Mouse (Mus musculus) left cerebral cortex, adult 18-20 months (tissue): ENCODE measurements around the gene Themis2. TPM values are rescaled to one million over a fixed set of nuclear protein-coding genes. Genes with fewer than 3 reads are reported as not detected.
"Not testable (repeated sequence)": the region's sequence is repeated elsewhere in the genome, so short reads cannot be mapped to it uniquely, and the experiment has no call there.

Experiments used
- DNase-seq, 2 experiments: peaks; one replicate each; pipeline ENCODE4 v3.0.0; 2021 to 2022; ENCODE audit warnings: low spot score in 2 of 2, mixed read lengths in 1 of 2
- total RNA-seq, 2 experiments: library from RNA; stranded (reverse); gene quantifications; 2 replicates each; pipeline ENCODE4 v1.2.3; 2021

Themis2 gene
- total RNA-seq, 2 experiments from 2014 or later: 0.95 to 0.98 TPM

DNA sequence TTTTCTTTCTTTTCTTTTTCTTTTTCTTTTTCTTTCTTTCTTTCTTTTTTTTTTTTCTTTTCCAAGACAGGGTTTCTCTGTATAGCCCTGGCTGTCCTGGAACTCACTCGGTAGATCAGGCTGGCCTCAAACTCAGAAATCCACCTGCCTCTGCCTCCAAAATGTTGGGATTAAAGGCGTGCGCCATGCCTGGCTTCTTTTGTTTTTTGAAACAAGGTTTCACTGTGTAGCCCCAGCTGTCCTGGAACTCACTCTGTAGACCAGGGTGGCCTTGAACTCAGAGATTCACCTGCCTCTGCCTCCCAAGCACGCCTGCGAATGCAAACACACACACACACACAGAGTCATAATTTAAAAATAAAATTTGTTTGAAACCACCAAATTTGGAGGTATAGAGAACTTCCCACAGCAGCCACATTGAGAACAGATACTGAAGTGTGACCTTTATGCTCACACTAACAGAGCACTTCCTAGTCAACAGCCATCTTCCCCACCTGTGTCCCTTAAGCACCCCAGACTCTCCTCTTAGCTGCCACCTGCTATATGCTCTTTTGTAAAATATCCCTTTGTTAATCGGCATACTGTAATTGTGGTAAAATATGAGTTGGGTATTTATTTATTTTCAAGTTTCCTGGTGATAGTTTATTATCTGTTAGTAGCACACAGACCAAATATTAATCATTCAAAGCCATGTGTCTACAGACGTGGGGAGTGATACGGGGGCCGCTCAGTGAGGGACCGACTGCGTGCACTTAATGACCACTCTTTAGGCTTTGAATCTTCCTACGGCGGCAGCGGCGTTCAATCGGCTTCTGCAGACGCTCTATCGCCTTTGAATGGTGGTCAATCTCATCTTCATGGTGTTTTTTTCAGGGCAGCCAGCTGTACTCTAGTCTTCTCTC is 5.2 kb upstream of the Themis2 start:
- DNase-seq: no peak

DNA sequence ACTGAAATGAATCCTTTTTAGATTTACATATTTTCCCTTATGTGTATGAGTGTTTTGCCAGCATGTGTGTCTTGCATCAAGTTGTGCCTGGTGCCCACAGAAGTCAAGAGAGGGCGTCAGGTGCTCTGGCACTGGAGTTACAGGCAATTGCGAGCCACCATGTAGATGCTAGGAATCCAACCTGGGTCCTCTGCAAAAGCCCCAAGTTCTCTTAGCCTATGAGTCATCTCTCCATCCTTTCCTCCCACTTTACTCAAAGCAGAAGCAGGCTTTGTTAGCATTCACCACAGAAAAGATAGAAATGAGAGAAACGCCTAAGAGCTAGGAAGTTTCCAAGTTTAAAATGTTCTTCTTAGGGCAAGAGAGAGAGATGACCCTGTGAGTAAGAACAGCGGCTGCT is 3.7 kb upstream of the Themis2 start:
- DNase-seq: peak in 1 of 2 experiments; percentile 17

DNA sequence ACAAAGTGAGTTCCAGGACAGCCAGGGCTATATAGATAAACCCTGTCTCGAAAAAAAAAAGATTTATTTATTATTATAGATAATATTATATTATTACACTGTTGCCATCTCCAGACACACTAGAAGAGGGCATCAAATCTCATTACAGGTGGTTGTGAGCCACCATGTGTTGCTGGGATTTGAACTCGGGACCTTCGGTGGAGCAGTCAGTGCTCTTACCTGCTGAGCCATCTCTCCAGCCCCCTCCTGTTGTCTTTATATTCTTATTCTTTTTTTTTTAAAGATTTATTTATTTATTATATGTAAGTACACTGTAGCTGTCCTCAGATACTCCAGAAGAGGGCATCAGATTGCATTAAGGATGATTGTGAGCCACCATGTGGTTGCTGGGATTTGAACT is 2.5 kb upstream of the Themis2 start:
- not testable (repeated sequence) for DNase-seq

DNA sequence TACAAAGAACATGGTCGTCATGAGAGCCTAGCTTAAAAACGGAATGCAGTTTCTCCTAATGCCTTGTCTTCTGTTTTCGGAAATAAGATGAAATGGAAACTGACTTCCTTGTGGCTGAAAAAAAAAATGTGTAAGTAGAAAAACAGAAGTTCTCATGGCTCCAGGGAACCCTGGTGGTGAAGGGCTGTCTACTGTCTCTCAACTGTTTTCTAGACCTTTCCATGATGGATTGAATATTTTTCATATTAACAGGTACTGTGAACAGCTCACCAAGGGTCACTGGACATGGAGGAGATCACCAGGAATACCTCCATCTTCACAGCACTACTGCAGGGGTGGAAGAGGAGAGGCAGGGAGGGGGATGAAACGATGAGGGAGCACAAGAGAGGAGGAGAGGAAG is 1.8 kb upstream of the Themis2 start:
- no peak for DNase-seq

DNA sequence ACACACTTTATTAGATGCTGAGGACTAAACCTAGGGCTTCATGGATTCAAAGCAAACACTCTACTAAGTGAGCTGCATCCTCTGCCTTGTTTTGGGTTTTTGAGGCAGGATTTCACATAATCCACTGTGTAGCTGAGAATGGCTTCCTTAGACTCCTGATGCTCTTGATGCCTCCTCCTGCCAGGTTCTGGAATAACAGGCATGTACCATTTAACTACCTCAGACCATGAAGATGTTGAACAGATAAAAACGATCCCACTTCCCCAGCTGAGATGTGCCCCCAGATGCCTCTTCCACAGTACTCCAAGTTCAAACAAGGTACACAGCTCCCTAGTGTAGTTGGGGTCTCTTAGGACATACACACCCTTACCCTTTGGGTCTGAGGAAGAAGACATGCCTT is 1.3 kb upstream of the Themis2 start:
- DNase-seq: no peak

DNA sequence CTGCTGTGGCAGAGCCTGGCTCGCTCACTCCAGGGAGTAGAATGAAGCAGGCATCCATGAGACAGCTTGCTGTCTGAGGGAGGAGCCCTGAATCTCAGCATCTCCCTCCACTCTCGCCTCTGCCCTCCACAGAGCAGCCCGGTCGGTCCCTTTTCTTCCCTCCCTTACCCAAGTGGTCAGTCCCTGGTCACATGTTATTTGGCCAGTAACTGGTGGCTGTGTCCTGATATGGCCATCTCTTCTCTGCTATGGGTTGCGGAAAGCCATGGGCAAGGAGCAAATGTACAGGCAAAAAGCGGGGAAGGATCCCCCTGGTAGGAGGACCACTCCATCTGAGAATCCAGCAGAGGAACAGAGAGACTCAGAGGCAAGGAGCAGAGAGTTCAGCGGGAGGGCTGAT is 1.0 kb downstream of the Themis2 start:
- DNase-seq: no peak

DNA sequence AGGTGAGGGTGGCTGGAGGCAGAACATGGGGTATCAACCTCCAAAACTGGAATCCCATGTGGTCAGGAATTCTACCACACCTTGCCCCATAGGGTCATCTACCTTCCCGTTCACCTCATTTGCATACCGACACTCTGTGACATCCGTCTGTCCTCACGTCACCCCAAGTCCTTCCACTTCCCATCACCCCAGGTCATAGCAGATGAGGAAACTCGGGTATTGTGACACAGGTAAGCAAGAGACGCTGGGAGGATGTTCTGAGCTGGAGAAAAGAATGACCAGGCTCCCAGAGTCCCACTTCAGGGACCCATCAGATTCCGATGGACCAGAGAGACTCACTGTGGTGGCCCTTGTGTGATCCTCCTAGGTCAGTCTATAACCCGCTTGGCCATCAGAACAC is 1.4 kb downstream of the Themis2 start:
- no peak for DNase-seq

DNA sequence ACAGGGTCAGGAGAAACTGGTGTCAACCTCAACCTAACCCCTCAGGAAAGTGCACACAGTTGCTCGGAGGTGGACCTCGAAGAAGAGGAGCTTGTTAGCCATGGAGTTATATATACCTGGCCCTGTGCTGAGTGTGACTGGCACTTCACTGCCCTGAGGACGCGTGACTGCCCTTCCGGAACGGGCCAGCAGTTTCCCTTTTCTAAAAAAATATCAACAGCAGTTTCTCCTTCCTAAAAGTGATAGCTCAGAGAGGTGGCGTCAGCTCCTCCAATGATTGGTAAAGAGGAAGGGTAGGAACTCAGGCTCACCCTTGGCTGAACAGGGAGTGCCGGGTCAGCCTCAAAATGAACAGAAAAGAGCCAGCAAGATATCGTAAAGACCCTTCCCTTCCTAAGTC is 2.2 kb downstream of the Themis2 start:
- no peak for DNase-seq

DNA sequence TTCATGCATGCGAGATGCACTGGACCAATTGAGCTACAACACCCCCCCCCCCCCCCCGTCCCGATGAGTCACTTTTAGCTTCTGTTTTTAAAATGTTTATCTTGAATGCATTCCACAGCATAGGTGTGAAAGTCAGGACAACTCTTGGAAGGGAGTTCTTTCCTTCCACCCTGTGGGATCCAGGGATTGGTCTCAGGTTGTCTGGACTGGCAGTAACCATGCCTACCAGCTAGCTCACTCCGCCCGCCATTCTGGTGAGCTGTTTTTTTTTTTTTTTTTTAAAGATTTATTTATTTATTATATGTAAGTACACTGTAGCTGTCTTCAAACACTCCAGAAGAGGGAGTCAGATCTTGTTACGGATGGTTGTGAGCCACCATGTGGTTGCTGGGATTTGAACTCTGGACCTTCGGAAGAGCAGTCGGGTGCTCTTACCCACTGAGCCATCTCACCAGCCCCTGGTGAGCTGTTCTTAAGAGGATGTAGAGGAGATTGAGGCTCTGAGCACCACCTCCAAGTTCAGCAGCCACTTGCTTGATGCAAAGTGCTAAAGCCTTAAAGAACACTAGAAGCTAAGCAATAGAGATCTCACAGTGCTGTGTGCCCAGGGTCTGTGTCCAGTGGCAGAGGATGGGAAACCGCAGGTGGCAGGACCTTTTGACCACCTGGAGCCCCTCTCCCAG is 2.7 kb downstream of the Themis2 start:
- not testable (repeated sequence) for DNase-seq

DNA sequence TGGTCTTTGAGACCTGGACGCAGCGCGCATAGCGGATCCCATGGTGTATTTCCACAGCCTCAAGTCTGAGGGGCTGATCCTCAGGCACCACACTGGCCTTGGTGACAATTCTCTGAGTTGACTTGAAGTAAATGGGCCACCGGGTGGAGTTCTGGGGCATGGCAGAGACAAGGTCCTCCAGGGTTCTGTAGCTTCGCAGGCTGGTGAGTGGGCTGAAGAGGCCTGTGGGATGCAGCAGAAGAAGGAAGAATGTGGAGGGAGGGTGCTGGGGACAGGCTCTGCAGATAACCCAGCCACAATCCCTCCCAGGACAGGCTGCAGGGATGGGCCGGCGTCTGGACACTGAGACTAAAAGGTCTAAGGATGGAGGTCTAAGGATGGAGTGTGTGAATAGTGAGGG is 6.5 kb downstream of the Themis2 start:
- no peak for DNase-seq

DNA sequence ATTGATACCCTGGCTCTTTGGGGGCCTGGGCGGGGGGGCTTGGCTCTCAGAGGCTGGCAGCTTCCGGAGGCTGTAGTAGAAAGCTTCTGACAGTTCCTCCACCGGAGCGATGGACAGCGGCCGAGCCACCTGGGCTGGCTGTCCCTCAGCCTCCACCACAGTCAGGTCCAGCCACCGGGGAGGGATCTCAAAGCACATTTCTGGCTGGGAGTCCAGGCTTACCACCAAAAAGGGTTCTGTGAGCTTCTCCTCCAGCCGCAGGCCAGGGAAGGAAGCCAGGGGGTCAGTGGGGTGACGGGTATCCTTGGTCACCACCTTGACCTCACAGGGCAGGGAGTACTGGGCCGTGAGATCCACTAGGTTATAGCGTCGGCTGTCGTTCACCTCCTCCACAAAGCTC is 11.0 kb downstream of the Themis2 start:
- no peak for DNase-seq

DNA sequence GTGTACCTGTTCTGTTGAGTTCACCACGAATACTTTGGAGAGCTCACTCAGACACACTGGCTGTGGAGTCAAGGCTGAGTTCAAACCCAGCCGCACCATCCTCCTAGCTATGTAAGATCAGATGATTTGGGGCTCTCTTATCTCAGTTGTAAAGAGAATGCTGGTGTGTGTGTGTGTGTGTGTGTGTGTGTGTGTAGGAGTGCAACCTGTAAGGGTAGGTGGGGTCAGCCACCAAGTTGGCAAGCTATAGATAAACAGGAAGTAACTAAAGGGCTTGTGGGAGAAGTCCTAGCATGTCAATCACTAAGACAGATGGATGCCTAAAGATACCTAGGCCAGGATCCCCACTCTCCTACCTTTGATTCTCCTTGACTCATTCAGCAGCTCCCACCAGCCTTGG is 12.5 kb downstream of the Themis2 start:
- DNase-seq: no peak

DNA sequence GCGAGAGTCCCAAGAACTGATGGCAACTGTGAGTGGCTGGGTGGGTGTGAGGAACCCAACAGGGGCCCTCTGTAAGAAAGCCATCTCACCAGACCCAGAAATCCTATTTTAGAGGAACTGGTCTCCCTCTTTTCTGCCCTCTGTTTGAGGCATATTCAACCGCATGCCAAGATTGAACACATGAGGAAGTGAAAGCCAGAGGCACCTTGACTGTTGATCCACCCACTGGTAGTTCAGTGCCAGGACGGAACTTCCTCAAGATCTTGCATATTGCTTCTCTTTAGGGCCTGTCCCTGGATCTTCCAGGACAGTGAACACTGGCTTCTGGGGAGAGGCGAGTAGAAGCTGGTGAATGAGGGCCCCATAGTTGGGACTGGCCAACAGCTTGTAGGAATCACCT is 15.9 kb downstream of the Themis2 start:
- DNase-seq: no peak

DNA sequence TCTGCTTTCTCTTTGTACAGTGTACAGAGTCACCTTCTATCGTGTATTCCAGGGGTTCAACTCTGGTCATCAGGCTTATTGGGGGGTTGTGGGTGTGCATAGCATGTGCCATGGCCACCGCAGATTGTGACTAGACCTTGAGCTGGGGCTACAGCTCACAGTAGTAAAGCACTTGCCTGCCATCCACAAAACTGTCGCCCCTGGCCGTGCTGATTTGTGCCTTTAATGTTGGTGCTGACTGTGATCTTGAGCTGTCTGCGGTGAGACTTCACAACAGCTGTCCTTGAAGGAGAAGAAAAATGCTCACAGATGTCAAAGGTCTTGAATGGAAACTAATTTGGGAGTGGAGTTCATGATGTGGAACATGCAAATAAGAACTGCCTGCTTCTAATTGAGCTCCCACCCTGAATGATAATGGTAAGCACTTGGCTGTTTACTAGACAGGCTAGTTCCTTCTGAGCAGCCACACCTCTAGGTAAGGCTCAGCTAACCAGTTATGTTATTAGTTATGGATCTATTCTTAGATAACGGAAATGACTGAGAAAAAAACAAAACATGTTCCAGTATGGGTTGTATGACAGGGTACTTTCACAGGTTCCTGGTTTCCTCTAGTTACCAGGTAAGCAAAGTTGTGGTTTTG is 17.5 kb downstream of the Themis2 start:
- DNase-seq: no peak

DNA sequence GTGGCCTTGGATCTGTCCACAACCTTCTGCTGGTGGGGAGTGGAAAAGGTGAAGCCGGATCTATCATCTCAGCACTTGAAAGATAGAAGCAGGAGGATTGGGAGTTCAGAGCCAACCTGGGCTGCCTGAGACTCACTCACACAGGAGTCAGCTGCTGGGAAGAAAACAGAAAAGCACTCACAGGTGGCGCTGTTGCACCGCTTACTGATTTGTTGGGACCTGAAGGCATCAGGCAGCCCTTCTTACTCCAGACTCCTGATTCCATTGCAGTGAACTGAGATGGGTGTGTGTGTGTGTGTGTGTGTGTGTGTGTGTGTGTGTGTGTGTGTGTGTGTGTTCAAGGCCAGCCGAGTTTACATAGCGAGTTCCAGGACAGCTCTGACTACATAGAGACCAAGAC is 19.4 kb downstream of the Themis2 start:
- DNase-seq: peak; percentile 83 to 84

DNA sequence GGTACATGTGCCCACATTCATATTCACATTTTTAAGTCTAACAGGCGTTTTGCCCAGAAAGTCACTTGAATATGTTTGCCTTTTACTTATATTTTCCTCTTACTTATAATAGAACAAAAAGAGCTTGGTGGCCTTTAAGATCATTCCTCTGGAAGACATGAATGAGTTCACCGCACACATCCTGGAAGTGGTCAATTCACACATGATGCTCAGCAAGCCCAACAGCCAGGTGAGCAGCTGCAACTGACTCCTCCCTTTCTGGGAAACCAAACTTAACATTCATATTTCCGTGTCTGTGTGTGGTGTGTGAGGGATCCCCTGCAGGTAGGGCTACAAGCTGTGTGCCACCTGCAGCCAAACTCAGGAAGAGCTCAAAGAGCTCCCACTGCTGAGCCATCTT is 21.3 kb downstream of the Themis2 start:
- no peak for DNase-seq

DNA sequence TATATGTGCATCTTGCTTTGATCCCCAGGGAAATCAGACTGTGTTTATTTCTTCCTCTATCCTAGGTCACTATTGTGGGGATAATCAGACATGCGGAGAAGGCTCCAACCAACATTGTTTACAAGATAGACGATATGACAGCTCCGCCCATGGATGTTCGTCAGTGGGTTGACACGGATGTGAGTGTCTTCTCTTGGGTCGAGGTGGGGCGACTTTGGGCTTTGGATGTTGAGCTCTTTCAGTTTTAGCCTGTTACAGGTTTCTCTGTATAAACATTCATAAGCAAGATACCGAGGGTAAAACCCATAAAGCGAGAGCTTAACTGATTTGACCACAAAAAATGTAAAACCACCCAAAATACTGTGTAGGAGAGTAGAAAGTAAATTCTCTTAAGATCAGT is 24.4 kb downstream of the Themis2 start:
- DNase-seq: no peak

DNA sequence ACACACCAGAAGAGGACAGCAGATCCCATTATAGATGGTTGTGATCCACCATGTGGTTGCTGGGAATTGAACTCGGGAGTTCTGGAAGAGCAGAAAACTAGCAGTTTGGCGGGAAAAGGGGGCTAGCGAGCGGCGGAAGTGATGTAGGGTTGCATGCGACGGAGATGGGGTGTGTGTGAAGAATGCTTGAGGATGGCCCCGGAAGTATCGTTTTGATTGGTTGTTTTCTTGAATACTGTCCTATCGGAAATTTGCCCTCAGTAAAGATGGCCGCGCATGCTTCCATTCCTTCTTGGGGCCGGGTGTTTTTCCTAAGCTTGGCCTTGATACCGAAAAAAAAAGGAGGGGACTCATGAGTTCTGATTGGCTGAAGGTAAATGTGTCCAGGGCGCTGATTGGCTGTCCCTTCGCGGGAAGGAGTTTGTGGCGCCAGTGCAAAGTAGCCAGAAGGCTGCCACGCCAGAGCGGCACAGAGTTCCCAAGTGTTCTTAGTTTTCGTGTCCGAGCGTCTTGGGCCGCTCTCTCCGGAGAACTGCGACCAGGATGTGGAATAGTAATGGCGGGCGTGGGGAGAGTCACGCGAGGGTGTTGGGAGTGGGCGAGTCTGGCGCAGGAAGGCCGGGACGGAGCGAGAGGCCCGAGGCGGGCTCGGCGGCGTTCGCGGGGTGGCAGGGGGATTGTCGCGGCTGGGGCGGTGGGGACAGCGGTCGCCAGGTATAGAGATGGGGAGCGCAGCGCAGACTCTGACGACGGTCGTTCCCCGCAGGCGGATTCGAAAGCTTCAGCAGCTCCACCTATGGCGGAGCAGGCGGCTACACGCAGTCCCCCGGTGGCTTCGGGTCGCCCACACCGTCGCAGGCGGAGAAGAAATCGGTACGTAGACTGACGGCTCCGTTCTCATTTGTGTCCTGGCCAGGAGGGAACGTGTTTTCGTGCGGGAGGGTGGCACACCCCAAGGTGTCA is 28.0 kb downstream of the Themis2 start, which contains the start of gene Rpa2:
TSS of gene Rpa2 (plus strand) at position 419 of the 963 bp plus-strand sequence.
- peak; percentile 99 to 100 for DNase-seq

DNA sequence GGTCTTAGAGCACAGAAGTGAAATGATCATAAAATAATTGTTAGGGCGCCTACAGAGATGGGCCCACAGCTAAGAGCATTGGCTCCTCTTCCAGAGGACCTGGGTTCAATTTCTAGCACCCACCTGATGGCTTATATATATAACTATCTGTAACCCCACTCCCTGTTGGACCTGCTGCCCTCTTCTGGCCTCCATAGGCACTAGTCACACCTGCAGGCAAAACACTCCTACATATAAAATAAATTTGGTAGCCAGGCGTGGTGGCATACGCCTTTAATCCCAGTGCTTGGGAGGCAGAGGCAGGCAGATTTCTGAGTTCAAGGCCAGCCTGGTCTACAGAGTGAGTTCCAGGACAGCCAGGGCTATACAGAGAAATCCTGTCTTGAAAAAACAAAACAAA is 33.1 kb downstream of the Themis2 start:
- DNase-seq: not testable (repeated sequence)

DNA sequence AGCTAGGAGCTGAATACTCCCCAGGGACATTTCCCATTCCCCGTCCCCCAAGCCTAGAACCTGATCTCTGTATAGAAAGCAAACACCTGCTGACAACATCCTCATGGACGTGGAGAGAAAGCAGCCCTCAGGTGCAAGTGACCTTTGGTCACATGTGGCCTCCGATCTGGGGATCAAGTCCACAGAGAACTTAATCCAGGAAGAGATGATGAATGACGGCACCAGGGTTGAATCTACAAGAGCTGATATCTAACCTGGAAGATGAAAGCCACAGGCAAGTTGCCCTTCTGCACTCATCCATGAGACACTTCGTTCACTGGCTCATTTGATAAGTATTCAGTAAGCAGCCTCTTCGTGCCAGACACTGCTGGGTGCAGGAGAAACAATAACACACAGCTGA is 33.6 kb downstream of the Themis2 start:
- no peak for DNase-seq

DNA sequence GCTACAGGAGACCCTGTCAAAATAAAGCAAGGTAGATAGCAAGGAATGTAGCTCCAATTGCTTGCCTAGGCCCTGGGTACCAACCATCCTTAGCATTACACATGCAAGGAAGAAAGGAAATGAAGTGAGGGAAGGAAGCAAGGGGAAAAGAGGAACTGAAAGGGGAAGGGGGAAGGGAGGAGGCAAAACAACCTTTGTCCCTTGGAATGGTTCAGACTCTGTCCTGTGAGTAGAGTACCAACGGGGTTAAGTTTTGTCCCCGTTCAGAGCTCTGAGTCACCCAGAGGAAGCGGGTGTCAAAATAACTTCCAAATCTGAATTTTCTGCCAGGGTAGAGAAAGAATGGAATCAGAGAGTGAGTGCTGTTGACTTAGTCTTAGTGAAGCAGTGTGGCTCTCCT is 35.9 kb downstream of the Themis2 start:
- no peak for DNase-seq
